Mouse (Mus musculus): Measurements from ENCODE around the gene Tbx6. TPM values are rescaled to one million over a fixed set of nuclear protein-coding genes. Genes with fewer than 3 reads are reported as not detected.
A peak's percentile ranks its signal among the peaks of the same experiment; 100 is the strongest.
"Not testable (repeated sequence)": the region's sequence is repeated elsewhere in the genome, so short reads cannot be mapped to it uniquely, and the experiment has no call there.

Gene Tbx6
- polyA plus RNA-seq, 1 experiment from 2014 or later, result 0.17 TPM

GRCm38 (mm10) chr7:126774463-126774862 lies 6.8 kb upstream of the Tbx6 start:
- Histone ChIP-seq H3K4me3 (ENCODE audit: low read depth, low read length) (no peak overlapping the region), H3K27me3 (replicated peaks; ENCODE audit: control insufficient read depth, insufficient read depth, low read length) (no peaks in the 10 kb centered on the region), H3K36me3 (ENCODE audit: control insufficient read depth, insufficient read depth) (peaks cover 36% of the 10 kb centered on the region), H3K9me3 (ENCODE audit: control insufficient read depth) (no peaks in the 10 kb centered on the region), H3K4me1 (replicated peaks; ENCODE audit: control insufficient read depth, insufficient read depth, low read length) (no peaks in the 10 kb centered on the region; the same call in 1 of the 2 replicates), H3K27ac (ENCODE audit: low read depth, low read length) (peak overlapping the region; percentile 50), H3K4me2 (replicated peaks; ENCODE audit: low read depth) (no peak overlapping the region), H3K9ac (ENCODE audit: low read depth, low read length) (no peak overlapping the region)
- no peak for TF ChIP-seq CTCF (IDR thresholded peaks at IDR 0.05; ENCODE audit: low read depth)
- 63% methylated on average over 2 of the region's 2 CpGs for WGBS
- no peak for ATAC-seq

GRCm38 (mm10) chr7:126775185-126775977 lies 5.9 kb upstream of the Tbx6 start:
- 78% methylated on average over 10 of the region's 10 CpGs for WGBS
- Histone ChIP-seq H3K9me3 (ENCODE audit: control insufficient read depth) (no peaks in the 10 kb centered on the region), H3K4me2 (replicated peaks; ENCODE audit: low read depth) (0 out of 2 replicates have a peak overlapping the region, but pooled peaks have one; percentile 99), H3K36me3 (ENCODE audit: control insufficient read depth, insufficient read depth) (peaks cover 27% of the 10 kb centered on the region), H3K27me3 (replicated peaks; ENCODE audit: control insufficient read depth, insufficient read depth, low read length) (no peaks in the 10 kb centered on the region), H3K4me3 (ENCODE audit: low read depth, low read length) (no peak overlapping the region), H3K4me1 (replicated peaks; ENCODE audit: control insufficient read depth, insufficient read depth, low read length) (no peaks in the 10 kb centered on the region; the same call in 1 of the 2 replicates), H3K27ac (ENCODE audit: low read depth, low read length) (0 out of 2 replicates have a peak overlapping the region, but pooled peaks have one; percentile 29), H3K9ac (ENCODE audit: low read depth, low read length) (no peak overlapping the region)
- TF ChIP-seq CTCF (IDR thresholded peaks at IDR 0.05; ENCODE audit: low read depth), result peak; percentile 55
- ATAC-seq, result no peak

GRCm38 (mm10) chr7:126775978-126776234 lies 5.4 kb upstream of the Tbx6 start:
- no peak overlapping the region for H3K4me3 ChIP-seq (ENCODE audit: low read depth, low read length)
- no peak overlapping the region for H3K9ac ChIP-seq (ENCODE audit: low read depth, low read length)
- H3K36me3 ChIP-seq (ENCODE audit: control insufficient read depth, insufficient read depth), result peaks cover 22% of the 10 kb centered on the region
- H3K4me1 ChIP-seq (replicated peaks; ENCODE audit: control insufficient read depth, insufficient read depth, low read length), result no peaks in the 10 kb centered on the region; the same call in 1 of the 2 replicates
- H3K27me3 ChIP-seq (replicated peaks; ENCODE audit: control insufficient read depth, insufficient read depth, low read length), result no peaks in the 10 kb centered on the region
- ATAC-seq, result no peak
- 0 out of 2 replicates have a peak overlapping the region, but pooled peaks have one; percentile 29 for H3K27ac ChIP-seq (ENCODE audit: low read depth, low read length)
- H3K9me3 ChIP-seq (ENCODE audit: control insufficient read depth), result no peaks in the 10 kb centered on the region
- 65% methylated on average over 3 of the region's 3 CpGs for WGBS
- H3K4me2 ChIP-seq (replicated peaks; ENCODE audit: low read depth), result peak overlapping the region; percentile 99
- TF ChIP-seq CTCF (IDR thresholded peaks at IDR 0.05; ENCODE audit: low read depth), result no peak

GRCm38 (mm10) chr7:126776598-126777057 lies 4.7 kb upstream of the Tbx6 start, which contains the start of gene Ypel3:
Gene Ypel3 (plus strand): TSS chr7:126776955.
- Histone ChIP-seq H3K27ac (ENCODE audit: low read depth, low read length) (peak within 1 kb of the TSS; percentile 82), H3K4me1 (replicated peaks; ENCODE audit: control insufficient read depth, insufficient read depth, low read length) (no peaks in the 10 kb centered on the region; the same call in 1 of the 2 replicates), H3K36me3 (ENCODE audit: control insufficient read depth, insufficient read depth) (peaks cover 16% of the 10 kb centered on the region; the same call in 1 of the 2 replicates), H3K9ac (ENCODE audit: low read depth, low read length) (peak within 1 kb of the TSS; percentile 90), H3K4me3 (ENCODE audit: low read depth, low read length) (peak within 1 kb of the TSS; percentile 73), H3K4me2 (replicated peaks; ENCODE audit: low read depth) (peak within 1 kb of the TSS; percentile 99), H3K27me3 (replicated peaks; ENCODE audit: control insufficient read depth, insufficient read depth, low read length) (no peaks in the 10 kb centered on the region), H3K9me3 (ENCODE audit: control insufficient read depth) (no peaks in the 10 kb centered on the region)
- ATAC-seq, result peak; percentile 90
- WGBS, result under 1% methylated on average over 28 of the region's 37 CpGs
- TF ChIP-seq CTCF (IDR thresholded peaks at IDR 0.05; ENCODE audit: low read depth), result 0 out of 2 replicates have a peak, but pooled peaks have one; percentile 8

- peaks cover 13% of the 10 kb centered on the region; the same call in 1 of the 2 replicates for H3K36me3 ChIP-seq (ENCODE audit: control insufficient read depth, insufficient read depth)
- H3K4me2 ChIP-seq (replicated peaks; ENCODE audit: low read depth), result peak overlapping the region; percentile 99
- WGBS, result 51% methylated on average over 10 of the region's 10 CpGs
- H3K4me3 ChIP-seq (ENCODE audit: low read depth, low read length), result peak overlapping the region; percentile 73
- H3K4me1 ChIP-seq (replicated peaks; ENCODE audit: control insufficient read depth, insufficient read depth, low read length), result no peaks in the 10 kb centered on the region; the same call in 1 of the 2 replicates
- H3K9me3 ChIP-seq (ENCODE audit: control insufficient read depth), result no peaks in the 10 kb centered on the region
- no peak for ATAC-seq
- H3K27ac ChIP-seq (ENCODE audit: low read depth, low read length), result peak overlapping the region; percentile 82; the same call in 1 of the 2 replicates
- TF ChIP-seq CTCF (IDR thresholded peaks at IDR 0.05; ENCODE audit: low read depth), result no peak
- peak overlapping the region; percentile 90 for H3K9ac ChIP-seq (ENCODE audit: low read depth, low read length)
- H3K27me3 ChIP-seq (replicated peaks; ENCODE audit: control insufficient read depth, insufficient read depth, low read length), result no peaks in the 10 kb centered on the region
Observed at GRCm38 (mm10) chr7:126777476-126777875, 3.8 kb upstream of the Tbx6 start.

GRCm38 (mm10) chr7:126778147-126778546 lies 3.1 kb upstream of the Tbx6 start:
- Histone ChIP-seq H3K4me1 (replicated peaks; ENCODE audit: control insufficient read depth, insufficient read depth, low read length) (no peaks in the 10 kb centered on the region; the same call in 1 of the 2 replicates), H3K36me3 (ENCODE audit: control insufficient read depth, insufficient read depth) (peaks cover 7% of the 10 kb centered on the region; the same call in 1 of the 2 replicates), H3K4me2 (replicated peaks; ENCODE audit: low read depth) (peak overlapping the region; percentile 99), H3K27ac (ENCODE audit: low read depth, low read length) (no peak overlapping the region), H3K9ac (ENCODE audit: low read depth, low read length) (no peak overlapping the region), H3K4me3 (ENCODE audit: low read depth, low read length) (no peak overlapping the region), H3K27me3 (replicated peaks; ENCODE audit: control insufficient read depth, insufficient read depth, low read length) (no peaks in the 10 kb centered on the region), H3K9me3 (ENCODE audit: control insufficient read depth) (no peaks in the 10 kb centered on the region)
- no peak for ATAC-seq
- no peak for TF ChIP-seq CTCF (IDR thresholded peaks at IDR 0.05; ENCODE audit: low read depth)
- WGBS, result 86% methylated on average over 3 of the region's 3 CpGs

- not testable (repeated sequence) for ATAC-seq; H3K27me3 ChIP-seq (replicated peaks; ENCODE audit: control insufficient read depth, insufficient read depth, low read length); H3K4me1 ChIP-seq (replicated peaks; ENCODE audit: control insufficient read depth, insufficient read depth, low read length); H3K4me3 ChIP-seq (ENCODE audit: low read depth, low read length); H3K4me2 ChIP-seq (replicated peaks; ENCODE audit: low read depth); H3K27ac ChIP-seq (ENCODE audit: low read depth, low read length); H3K9ac ChIP-seq (ENCODE audit: low read depth, low read length); H3K36me3 ChIP-seq (ENCODE audit: control insufficient read depth, insufficient read depth); H3K9me3 ChIP-seq (ENCODE audit: control insufficient read depth)
- WGBS, result 88% methylated on average over 7 of the region's 7 CpGs
Observed at GRCm38 (mm10) chr7:126779101-126779500, 2.2 kb upstream of the Tbx6 start.
